Mouse (Mus musculus): ENCODE results near the gene Saysd1.
A peak's percentile ranks its signal among the peaks of the same experiment; 100 is the strongest.

Gene Saysd1

GRCm38 (mm10) chr14:20106271-20106670 lies 32.1 kb downstream of the Saysd1 start:
- DNase-seq (ENCODE audit: low spot score) = no peak

- no peak for DNase-seq (ENCODE audit: low spot score)
These were observed 35.1 kb downstream of the Saysd1 start for GRCm38 (mm10) chr14:20103207-20103606.

GRCm38 (mm10) chr14:20098061-20098460 lies 40.3 kb downstream of the Saysd1 start:
- DNase-seq (ENCODE audit: low spot score) = no peak

GRCm38 (mm10) chr14:20094942-20095341 lies 43.4 kb downstream of the Saysd1 start:
- no peak for DNase-seq (ENCODE audit: low spot score)

- peak; percentile 60 for DNase-seq (ENCODE audit: low spot score)
These were observed 44.8 kb downstream of the Saysd1 start for GRCm38 (mm10) chr14:20093493-20093892.

GRCm38 (mm10) chr14:20084335-20084734 lies 54.0 kb downstream of the Saysd1 start:
- DNase-seq (ENCODE audit: low spot score) = no peak

GRCm38 (mm10) chr14:20082536-20083325 lies 55.6 kb downstream of the Saysd1 start:
- DNase-seq (ENCODE audit: low spot score) = peak; percentile 87

GRCm38 (mm10) chr14:20081937-20082533 lies 56.3 kb downstream of the Saysd1 start:
- no peak for DNase-seq (ENCODE audit: low spot score)

GRCm38 (mm10) chr14:20081084-20081483 lies 57.2 kb downstream of the Saysd1 start:
- peak; percentile 4 for DNase-seq (ENCODE audit: low spot score)

- DNase-seq (ENCODE audit: low spot score) = no peak
These were observed 61.2 kb downstream of the Saysd1 start for GRCm38 (mm10) chr14:20077181-20077580.

- DNase-seq (ENCODE audit: low spot score) = no peak
These were observed 62.8 kb downstream of the Saysd1 start for GRCm38 (mm10) chr14:20075544-20075943.

- no peak for DNase-seq (ENCODE audit: low spot score)
These were observed 63.6 kb downstream of the Saysd1 start for GRCm38 (mm10) chr14:20074759-20075158.

- peak; percentile 47 for DNase-seq (ENCODE audit: low spot score)
These were observed 67.7 kb downstream of the Saysd1 start for GRCm38 (mm10) chr14:20070629-20071028.

GRCm38 (mm10) chr14:20068365-20068764 lies 70.0 kb downstream of the Saysd1 start:
- no peak for DNase-seq (ENCODE audit: low spot score)

GRCm38 (mm10) chr14:20067293-20068074 lies 70.8 kb downstream of the Saysd1 start:
- peak; percentile 78 for DNase-seq (ENCODE audit: low spot score)

GRCm38 (mm10) chr14:20064771-20065170 lies 73.6 kb downstream of the Saysd1 start:
- DNase-seq (ENCODE audit: low spot score) = no peak

- DNase-seq (ENCODE audit: low spot score) = no peak
These were observed 89.9 kb downstream of the Saysd1 start for GRCm38 (mm10) chr14:20048481-20048835.

- DNase-seq (ENCODE audit: low spot score) = no peak
These were observed 90.4 kb downstream of the Saysd1 start for GRCm38 (mm10) chr14:20047814-20048480.

- no peak for DNase-seq (ENCODE audit: low spot score)
These were observed 91.0 kb downstream of the Saysd1 start for GRCm38 (mm10) chr14:20047291-20047690.

- DNase-seq (ENCODE audit: low spot score) = peak; percentile 31
These were observed 94.3 kb downstream of the Saysd1 start for GRCm38 (mm10) chr14:20044036-20044435.

GRCm38 (mm10) chr14:20041836-20042235 lies 96.5 kb downstream of the Saysd1 start:
- no peak for DNase-seq (ENCODE audit: low spot score)

- DNase-seq (ENCODE audit: low spot score) = no peak
These were observed 97.4 kb downstream of the Saysd1 start for GRCm38 (mm10) chr14:20040976-20041375.
